Mouse (Mus musculus): ENCODE measurements around the gene Cst13. TPM values are rescaled to one million over a fixed set of nuclear protein-coding genes. Genes with fewer than 3 reads are reported as not detected.
"Not testable (repeated sequence)": the region's sequence is repeated elsewhere in the genome, so short reads cannot be mapped to it uniquely, and the experiment has no call there.

Cst13 gene
- not detected for total RNA-seq (2021)
- long read RNA-seq, experiment 1 = 0 reads
- long read RNA-seq, experiment 2 = 0 reads

GRCm38 (mm10) chr2:148819909-148820308, at the start of gene Cst13:
Gene Cst13 (plus strand): TSS chr2:148820081.
- no peak for DNase-seq (ENCODE audit: low spot score in 2 of 2)

- DNase-seq (ENCODE audit: low spot score in 2 of 2) = not testable (repeated sequence)
Measured at GRCm38 (mm10) chr2:148771397-148771796, 48.5 kb upstream of the Cst13 start, which contains the start of gene Cst11. Gene Cst11 (minus strand): TSS chr2:148771497.

DNA sequence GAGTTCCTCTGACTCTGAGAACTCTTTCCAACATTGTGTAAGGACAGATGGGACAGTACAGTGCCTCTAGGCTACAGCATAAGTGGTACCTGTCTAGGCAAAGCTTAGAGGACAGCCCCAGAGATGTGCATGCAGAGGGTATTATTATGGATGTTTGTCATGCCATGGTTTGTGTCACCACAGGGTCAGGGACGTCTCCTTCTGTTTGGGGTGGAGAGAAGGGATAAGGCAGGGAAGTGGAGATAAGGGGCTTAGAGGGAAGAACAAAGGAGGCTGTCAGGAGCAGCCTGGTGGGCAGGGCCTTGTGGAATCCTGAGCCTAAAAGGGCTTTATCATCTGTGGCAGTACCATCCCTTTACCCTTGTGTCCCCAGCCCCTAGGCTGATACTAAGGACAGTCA, 38.2 kb upstream of the Cst13 start, which contains the start of gene 8030411F24Rik:
Gene 8030411F24Rik, plus strand, starts transcription at position 301 of the 400 bp plus-strand sequence.
- no peak for DNase-seq (ENCODE audit: low spot score in 2 of 2)

GRCm38 (mm10) chr2:148789142-148789541, 30.7 kb upstream of the Cst13 start, which contains the start of gene Cst12:
Gene Cst12 (plus strand): TSS chr2:148789361.
- no peak for DNase-seq (ENCODE audit: low spot score in 2 of 2)

GRCm38 (mm10) chr2:148798485-148798884, 21.4 kb upstream of the Cst13 start, which contains the start of gene Cst8:
Gene Cst8 (plus strand): TSS chr2:148798785.
- no peak for DNase-seq (ENCODE audit: low spot score in 2 of 2)

DNA sequence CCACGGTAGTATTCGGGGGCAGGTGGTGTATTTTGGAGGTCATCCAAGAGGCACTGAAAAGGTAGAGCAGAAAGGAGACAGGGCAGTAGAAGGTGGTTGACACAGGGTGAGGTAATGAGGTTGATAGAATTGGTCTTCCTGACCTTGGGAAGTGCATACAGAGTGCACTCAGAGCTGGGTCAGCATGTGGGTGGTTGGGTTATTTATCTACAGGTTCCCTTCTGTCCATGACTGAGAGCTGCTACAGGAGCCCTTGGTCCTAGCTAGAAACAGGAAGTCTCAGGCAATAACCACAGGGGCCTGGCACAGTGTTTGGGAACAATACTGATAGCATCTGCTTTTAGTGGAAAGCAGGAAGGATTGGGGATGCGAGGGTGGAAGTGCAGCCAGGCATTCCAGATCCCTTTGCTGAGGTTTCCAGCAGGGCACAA, 18.4 kb upstream of the Cst13 start:
- DNase-seq (ENCODE audit: low spot score in 2 of 2) = no peak

GRCm38 (mm10) chr2:148806696-148807095, 13.2 kb upstream of the Cst13 start:
- DNase-seq (ENCODE audit: low spot score in 2 of 2) = no peak

- no peak for DNase-seq (ENCODE audit: low spot score in 2 of 2)
Measured at GRCm38 (mm10) chr2:148825986-148826385, 6.1 kb downstream of the Cst13 start.

GRCm38 (mm10) chr2:148834912-148835311, 15.0 kb downstream of the Cst13 start, which contains the start of gene Cst9:
Gene Cst9 (plus strand): TSS chr2:148835147.
- DNase-seq (ENCODE audit: low spot score in 2 of 2) = no peak

- DNase-seq (ENCODE audit: low spot score in 2 of 2) = no peak
Measured at GRCm38 (mm10) chr2:148838075-148838777, 18.3 kb downstream of the Cst13 start.

GRCm38 (mm10) chr2:148839224-148839623, 19.3 kb downstream of the Cst13 start:
- DNase-seq (ENCODE audit: low spot score in 2 of 2) = no peak

GRCm38 (mm10) chr2:148851116-148851906, 31.4 kb downstream of the Cst13 start:
- peak; percentile 72 to 79 for DNase-seq (ENCODE audit: low spot score in 2 of 2)

DNA sequence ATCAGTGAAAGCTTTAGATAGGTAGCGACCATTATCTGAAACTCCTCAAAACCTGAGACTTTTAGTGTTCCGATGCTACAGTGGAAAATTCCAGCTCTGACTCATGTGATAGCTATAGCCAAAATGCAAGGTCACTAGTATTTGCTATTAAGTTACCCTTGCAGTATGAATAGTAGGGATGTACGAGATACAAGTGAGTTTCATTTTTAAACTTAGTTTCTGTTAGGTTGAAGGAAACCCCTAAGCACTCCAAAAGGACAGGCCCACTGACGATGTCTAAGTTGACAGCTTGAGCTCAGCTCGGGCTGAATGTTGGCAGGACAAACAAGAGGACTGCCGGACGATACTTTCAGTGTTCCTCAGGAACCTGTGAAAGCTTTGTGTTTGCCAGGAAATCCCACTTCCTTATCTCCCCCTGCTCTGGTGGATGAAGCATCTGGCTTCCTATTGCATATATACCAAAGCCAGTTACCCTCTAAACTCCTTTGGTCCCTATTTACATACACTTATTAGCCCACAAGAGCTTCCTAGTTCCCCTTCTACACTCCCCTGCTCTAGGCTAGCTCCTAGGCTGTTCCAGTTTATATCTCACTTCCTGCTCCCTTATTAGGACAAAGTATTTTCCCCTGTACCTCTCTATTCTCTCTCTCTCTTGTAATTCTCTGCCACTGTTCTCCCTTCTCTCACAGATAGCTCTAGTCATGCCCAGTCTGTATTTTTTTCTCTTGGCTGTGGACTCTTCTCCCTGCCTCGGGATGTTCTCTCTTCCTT, 36.9 kb downstream of the Cst13 start:
- peak in 1 of 2 experiments; percentile 15 for DNase-seq (ENCODE audit: low spot score in 2 of 2)

- DNase-seq (ENCODE audit: low spot score in 2 of 2) = no peak
Measured at GRCm38 (mm10) chr2:148857506-148857905, 37.6 kb downstream of the Cst13 start.

GRCm38 (mm10) chr2:148860993-148861392, 41.1 kb downstream of the Cst13 start:
- no peak for DNase-seq (ENCODE audit: low spot score in 2 of 2)

DNA sequence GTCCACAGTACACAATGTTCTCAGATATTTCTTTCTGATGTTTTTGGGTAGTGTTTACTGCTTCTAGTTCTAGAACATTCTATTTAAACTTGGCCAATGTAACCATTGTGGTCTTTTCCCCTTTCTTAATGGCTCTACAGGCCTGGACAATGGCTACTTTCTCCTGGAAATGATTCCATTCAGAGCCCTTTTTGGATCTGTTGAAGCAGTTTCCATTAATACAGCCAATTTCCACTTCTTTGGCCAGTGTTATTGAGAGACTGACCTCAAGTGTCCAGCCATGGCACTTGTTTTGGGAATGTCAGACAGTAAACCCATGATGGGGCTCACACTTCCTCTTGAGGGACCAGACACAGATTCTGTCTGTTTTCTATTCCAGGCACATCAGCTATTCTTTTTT, 41.8 kb downstream of the Cst13 start:
- DNase-seq (ENCODE audit: low spot score in 2 of 2) = no peak

DNA sequence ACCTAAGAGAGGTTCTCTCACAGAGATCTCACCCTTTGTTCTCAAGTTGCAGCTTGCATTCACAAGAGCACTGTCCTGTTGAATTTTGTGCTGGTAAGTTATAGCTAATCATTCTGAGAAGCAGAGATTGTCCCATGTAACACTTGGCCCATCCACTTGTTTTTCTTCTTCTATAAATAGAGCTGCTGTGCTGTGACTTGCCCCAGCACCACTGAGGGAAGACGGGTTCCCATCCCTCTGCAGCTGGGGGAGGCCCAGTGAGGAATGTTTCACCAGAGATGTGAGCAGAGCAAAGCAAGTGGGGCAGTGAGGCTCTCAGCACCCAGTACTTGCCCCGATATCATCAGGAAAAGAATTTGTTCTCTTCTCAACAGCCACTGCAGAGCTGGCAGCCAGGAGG, 45.1 kb downstream of the Cst13 start, which contains the start of gene 9230104L09Rik:
Gene 9230104L09Rik, minus strand, starts transcription at position 73 of the 400 bp plus-strand sequence.
- no peak for DNase-seq (ENCODE audit: low spot score in 2 of 2)

GRCm38 (mm10) chr2:148868959-148869358, 49.1 kb downstream of the Cst13 start:
- DNase-seq (ENCODE audit: low spot score in 2 of 2) = no peak

- DNase-seq (ENCODE audit: low spot score in 2 of 2) = no peak
Measured at GRCm38 (mm10) chr2:148870526-148870925, 50.6 kb downstream of the Cst13 start.

GRCm38 (mm10) chr2:148872860-148873259, 53.0 kb downstream of the Cst13 start:
- DNase-seq (ENCODE audit: low spot score in 2 of 2) = no peak

DNA sequence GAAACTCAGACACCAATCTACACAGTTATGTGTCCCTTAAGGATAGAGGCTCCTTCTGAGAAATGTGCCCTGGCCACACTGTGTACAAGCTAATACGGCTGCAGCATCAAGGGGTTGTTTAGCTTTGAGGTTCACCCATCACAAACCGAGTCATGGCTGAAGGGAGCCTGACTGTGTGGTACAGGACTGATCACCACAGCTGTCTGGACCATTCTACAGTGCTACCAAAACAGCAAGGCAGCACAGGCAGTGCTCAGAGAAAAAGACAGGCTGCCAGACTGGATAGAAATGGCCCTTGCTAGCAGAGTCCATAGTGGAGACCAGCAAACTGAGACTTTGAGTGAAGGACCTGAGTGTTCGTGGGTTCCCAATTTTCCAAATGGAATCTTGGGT, 54.3 kb downstream of the Cst13 start:
- no peak for DNase-seq (ENCODE audit: low spot score in 2 of 2)
